Mouse (Mus musculus): ENCODE measurements around the gene Sde2.

The Sde2 gene

DNA sequence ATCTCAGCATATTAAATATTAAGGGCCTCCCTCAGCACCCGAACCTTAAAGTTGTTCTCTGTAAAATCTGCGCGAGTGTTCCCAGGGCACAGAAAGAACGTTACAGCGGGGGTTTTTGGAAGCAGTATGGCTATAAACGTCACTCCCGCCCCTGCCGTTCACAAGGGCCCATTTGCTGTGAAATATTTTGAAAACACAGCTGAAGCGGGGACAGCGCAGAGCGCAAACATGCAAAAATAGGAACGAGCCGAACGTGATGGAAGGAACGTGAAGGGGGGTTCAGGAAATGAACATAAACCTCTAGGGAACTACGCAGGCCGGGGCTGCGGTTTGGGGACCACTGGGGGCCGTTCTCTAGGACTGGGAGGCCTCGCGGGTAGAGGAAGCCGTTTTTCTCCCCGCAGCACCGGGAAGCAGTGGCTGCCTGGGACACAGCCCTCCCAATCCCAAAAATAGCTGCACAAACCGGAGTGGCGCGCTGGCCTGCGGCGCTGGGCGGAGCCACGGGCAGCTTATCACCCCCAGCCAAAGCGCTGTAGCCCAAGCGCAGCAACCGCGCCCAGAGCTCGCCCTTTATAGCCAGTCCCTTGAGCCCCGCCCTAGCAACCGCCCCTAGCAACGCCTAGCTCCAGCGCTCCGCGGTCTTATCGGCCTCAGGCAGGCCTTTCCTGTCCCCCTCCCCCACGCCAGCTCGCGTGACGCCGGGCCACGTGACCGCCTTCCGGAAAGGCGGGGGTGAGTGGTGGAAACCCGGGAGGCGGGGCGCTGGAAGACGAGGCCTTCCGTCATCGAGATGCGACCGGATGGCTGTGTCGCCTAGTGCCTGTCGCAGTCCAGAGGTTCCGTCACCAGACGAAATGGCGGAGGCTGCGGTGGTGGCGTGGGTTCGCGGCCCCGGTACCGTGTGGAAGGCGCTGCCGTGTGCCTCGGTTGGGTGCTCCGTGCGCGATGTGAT is at the start of gene Sde2:
Gene Sde2, plus strand, starts transcription at position 812 of the 955 bp plus-strand sequence.
- DNase-seq (ENCODE audit: low spot score): peak; percentile 100

DNA sequence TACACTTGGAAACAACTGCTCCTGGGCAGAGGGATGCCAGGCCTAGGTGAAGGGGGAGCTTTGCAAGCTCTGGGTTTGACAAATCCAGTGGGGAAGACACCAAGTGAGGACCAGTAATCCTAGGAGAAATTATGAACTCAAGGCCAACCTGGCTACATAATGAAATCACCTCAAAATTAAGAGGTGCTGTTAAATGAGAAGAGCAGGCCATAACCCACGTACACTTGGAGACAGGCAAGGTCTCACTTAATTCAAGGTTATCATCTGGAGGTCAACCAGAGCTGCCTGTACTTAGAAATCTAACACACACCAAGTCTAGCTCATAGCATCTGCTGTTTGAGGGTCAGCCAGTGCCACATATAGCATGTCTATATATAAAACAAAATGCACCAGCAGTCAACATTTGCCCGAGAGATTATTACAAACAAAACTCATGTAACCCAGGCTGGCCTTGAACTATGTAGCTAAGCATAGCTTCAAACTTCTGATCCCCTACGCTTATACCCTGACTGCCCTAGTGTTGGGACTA is 49.4 kb upstream of the Sde2 start:
- no peak for DNase-seq (ENCODE audit: low spot score)

DNA sequence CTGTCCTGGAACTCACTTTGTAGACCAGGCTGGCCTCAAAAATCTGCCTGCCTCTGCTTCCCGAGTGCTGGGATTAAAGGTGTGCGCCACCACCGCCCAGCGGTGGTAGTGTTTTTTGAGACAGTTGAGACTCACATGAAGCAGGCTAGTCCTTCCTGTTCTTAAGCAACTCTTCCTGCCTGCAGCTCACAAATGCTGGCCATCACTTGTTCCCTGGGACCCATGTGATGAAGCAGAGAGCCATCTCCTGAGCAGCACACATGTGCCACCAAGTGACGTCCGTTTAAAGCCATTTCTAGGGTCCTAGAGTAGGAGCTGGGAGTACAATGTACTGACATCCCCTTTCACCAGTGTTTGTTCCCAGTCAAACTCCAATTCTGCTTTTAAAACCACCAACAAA is 47.0 kb upstream of the Sde2 start:
- DNase-seq (ENCODE audit: low spot score): no peak

DNA sequence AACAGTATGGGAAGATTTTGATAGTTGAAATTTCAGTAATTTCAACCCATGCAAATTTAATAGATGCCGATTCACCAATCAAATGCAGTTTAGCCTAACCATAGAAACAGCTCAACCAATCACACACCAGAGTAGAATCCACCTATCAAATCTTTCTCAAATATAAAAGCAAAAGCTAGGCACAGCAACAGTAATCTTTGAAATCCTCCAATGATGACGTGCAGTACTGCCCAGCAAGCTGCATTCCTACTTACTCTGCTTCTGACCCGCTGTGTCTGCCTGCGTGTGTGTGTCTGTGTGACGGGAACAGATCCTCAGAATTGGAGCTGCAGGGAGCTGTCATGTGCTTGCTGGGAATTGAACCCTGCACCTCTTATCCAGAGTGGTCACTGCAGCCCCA is 42.1 kb upstream of the Sde2 start:
- DNase-seq (ENCODE audit: low spot score): no peak

DNA sequence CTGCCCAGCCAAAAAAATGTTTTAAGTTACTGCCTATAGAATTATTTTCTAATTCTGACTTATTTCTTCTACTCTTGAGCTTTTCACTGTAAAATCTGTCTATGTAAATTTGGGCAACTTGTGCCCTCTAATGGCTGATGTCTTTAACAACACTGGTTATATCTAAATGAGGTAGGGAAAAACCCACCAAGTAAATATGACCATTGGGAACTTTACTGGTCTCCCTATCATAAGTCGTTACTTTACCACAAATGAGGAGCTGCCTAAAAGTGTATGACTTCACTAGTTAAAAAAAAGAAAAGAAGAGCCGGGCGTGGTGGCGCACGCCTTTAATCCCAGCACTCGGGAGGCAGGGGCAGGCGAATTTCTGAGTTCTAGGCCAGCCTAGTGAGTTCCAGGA is 40.0 kb upstream of the Sde2 start:
- peak; percentile 32 for DNase-seq (ENCODE audit: low spot score)

DNA sequence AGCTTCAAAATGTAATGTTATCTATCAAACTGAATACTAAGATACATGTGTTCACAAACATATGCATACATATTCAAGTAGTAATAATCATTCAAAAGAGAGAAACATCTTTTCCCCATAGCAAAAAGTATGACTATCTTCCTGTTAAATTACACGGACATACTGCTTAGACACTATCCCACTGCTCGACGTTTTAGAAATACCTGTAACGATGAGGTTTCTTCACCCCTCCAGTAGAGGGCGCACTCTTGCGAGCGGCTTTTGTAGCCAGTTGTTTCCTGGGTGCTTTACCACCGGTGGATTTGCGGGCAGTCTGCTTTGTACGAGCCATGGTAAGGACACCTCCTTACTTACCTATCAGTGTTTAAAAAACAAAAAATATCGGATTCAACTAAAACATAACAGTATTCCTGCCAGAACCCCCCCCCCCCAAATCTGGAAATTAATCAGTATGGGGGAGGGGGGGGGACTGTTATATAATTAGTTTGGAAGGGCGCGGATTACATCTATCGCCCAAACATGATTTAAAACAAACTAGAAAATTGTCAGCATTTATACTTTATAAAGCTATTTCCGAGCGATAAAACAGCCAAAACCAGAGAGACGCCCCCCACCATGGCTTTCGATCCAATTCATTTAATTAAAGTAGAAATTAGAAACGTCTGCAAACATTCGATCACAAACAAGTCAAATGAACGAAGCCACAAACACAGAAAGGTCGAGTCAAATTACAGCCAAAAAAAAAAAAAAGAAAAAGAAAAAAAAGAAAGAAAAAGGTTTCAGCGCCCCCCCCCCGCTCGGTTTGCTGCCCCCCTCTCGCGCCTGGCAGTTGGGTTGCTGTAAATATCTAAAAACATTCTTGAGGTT is 39.1 kb upstream of the Sde2 start:
- peak; percentile 56 for DNase-seq (ENCODE audit: low spot score)

DNA sequence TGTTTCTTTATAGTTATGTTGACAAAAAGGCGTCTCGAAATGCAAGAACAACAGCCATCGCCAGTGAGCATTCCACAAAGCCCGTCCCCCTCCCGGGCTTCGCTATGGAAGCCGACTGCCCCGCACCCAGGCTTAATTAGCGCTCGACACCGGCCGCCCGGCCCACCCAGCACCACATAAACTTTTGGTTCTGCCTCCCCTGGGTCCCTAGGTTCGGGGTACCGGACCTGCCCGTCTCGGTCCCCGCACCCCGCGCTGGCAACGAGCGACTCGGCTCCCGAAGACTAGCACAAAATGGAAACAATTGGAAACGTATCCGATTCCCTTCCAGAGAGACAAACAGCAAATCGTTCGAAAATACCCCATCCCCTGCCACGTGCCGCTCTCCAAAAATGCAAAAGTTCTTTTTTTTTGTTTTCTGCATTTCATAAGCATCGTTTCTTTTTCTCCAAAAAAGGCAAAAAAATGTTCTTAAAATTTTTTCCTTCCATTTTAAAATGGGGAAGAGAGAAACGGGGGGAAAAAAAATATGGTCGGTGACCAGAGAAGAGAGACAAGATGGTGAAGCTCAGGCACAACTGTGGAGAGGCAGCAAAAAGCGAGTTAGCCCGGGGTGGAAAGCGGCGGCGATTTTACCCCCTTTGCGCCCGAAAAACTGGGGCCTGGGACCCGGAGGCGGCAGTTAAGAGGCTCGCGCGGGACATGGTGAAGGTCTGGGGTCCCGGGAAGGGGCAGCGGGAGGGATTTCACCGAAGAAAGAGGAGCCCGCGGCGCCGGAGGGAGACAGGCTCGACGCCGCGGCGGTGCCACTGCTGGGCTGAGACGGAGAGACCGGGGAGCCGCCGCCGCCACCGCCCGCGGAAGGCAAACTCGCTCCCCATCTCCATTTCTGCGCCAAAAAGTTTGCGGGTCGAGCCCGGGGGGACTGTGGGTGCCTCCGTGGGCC is 38.2 kb upstream of the Sde2 start:
- peak; percentile 73 for DNase-seq (ENCODE audit: low spot score)

DNA sequence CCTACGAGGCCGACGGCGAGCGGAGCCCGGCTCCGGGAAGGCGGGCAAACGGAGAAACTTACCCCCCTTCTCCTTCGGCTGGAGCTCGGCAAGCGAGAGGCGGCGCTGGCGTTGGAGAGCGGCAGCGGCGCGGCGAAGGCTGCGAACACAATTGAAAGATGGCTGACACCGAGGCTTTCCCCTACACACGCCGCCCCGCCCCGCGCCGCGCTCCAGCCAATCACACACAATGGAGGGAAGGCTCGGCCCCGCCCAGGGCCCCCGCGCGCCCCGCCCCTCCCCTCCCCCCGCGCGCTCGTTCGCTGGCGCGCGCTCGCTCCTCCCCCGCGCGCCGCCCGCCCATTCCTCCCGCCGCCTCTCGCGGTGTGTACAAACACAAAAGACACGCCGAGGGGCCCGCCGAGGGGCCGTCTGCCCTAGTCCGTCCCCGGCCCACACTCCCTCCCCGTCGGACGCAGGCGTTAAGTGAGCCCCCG is 37.5 kb upstream of the Sde2 start:
- DNase-seq (ENCODE audit: low spot score): peak; percentile 94

DNA sequence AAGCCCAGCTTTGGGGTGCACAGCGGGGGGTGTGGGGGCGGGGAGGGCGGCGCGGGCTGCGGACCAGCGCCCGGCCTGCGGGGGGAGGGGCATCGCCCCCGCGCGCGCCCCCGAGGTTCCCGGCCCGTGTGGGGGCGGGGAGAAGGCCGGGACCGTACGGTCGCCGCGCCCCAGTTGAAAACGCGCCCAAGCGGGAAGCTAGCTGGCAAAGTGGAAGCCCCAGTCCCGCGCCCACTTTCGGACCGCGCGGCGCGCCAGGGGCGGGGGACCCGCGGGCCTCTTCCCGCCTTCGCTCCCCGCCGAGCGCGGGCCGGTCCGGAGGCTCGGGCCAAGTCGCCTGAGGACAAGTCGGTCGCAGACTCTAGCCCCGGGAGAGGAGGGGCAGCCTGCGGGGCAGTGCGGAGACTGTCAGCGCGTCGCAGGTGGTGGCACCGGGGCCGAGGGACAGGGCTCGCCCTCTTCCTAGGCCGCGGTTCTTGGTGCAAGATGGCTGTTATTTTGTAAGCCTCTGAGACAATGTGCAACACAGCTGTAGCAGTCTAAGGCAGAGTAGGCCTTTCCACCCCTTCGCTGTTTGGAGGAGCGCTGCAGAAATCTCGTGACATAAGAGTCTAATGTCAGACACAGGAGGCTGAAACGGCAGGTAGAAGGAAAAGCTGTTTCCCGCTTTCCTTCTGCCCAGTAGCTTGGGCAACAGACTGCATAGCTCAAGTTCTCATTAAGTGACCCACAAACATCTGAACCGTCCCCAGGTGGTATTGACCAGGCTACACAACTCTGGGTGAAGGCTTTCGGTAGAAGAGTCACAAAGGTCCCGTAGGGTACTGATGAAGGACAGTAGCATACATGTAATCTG is 36.8 kb upstream of the Sde2 start, which contains the start of gene H3f3a:
Gene H3f3a, minus strand, starts transcription at position 59 of the 856 bp plus-strand sequence.
- no peak for DNase-seq (ENCODE audit: low spot score)

DNA sequence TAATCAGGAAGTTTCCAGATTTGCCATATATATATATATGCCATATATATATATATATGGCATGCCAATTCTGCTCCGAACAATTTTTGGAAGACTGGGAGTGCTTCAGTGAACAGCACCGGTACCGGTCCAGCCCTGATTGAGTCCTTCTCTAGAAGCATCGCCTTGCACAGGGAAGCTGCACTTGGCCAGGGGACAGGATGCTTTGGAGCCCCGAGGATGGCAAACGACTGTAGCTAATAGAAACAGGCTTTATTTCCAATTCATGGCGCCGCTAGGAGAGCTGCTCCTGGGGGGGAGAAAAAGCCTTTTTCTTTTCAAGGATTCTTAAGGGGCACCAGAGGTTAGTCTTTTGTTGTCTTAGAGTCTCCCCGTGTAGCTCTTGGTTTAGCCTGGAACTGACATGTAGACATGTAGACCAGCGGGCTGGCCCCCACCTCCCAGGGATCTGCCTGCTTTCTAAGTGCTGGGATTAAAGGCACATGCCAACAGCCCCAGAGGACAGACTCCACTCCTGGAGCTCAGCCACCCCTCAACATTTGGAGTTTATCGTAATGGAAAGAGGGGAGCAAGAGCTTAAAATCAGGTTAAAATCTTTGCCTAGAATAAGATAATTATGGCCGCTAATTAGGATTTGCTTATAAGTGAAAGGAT is 35.4 kb upstream of the Sde2 start:
- peak; percentile 31 for DNase-seq (ENCODE audit: low spot score)

DNA sequence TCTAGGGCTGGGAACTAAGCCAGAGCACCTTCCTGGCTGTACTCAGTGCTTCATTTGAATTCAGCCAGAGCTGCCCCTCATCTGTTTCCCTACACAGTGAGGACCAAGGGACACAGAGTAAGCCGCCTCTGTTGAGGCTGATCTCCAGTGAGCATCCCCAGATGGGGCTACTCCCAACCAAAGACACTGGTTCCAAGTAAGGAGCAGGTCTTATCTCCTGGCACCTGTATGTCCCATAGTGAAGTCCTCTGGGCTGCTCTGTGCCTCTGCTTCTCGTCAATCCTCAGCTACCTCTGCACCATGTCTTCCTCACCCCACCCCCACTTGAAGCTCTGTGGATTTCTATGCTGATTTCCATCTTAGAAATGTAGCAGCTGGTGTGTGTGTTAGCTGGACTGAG is 32.9 kb upstream of the Sde2 start:
- no peak for DNase-seq (ENCODE audit: low spot score)

DNA sequence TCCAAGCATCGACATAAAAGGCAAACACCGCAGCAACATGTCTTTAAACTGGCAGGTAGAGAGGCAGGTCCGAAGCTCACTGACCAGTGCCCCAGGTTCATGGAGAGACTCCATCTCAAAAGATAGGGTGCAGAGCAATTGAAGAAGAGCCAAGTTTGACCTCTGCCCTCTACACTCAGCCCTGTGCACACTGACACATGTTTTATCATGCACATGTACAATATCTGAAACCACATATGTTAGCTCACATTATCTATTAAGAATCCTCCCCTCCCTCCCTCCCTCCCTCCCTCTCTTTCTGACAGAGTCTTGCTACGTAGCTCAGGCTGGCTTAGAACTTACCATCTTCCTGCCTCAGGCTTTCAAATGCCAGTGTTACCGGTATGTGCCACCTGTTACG is 29.8 kb upstream of the Sde2 start:
- no peak for DNase-seq (ENCODE audit: low spot score)

DNA sequence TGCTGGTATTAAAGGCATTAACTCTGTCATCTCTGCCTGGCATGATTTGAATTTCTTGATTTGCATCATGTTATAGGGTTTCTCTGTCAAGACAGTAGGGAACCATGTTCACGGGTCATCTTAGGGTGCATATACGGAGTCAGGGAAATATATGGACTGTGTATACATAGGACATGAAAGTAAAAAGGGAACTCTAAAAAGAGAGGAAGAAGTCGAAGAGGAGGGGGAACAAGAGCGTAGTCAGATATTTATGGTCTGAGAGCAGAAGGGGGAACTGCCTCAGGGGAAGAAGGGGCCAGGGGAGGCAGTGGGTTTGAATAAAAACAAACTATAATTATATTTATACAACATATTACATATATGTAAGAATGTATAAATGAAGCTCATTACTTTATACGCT is 28.7 kb upstream of the Sde2 start:
- DNase-seq (ENCODE audit: low spot score): no peak

DNA sequence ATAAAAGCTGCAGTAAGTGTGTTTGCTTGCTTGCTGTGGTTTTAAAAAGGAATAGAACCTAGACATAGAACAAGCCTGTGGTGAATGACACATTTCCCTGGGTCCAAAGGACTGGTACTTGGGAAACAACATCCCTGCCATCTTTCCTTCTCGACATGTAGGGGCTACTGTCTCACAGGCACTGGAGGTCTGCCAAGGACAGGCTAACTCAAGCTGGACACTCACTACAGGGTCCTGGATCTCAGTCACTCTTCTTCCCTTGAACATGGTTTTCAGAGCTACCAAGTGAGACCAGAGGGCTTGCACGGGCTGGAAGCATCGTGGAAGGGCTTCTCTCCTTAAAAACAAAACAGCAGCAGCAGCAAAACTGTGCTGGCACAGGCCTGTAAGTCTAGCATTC is 27.2 kb upstream of the Sde2 start:
- no peak for DNase-seq (ENCODE audit: low spot score)

DNA sequence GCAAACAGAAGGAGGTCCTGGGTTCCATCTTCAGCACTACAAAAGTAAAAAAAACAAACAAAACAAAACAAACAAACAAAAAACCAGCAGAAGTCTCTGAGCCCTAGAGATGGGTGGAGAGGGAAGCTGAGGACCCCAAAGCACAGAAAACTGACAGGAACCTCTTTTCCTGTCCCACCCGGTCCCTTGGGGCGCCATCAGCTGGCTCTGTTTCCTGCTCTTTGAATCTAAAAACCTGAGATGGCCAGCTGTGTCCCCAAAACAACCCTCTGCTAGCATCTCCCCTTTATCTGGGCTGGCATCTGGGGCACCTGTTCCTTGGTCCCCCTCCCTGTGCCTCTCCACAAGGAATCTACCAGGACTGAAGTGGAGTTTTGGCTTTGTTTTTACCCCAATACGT is 26.2 kb upstream of the Sde2 start:
- DNase-seq (ENCODE audit: low spot score): no peak

DNA sequence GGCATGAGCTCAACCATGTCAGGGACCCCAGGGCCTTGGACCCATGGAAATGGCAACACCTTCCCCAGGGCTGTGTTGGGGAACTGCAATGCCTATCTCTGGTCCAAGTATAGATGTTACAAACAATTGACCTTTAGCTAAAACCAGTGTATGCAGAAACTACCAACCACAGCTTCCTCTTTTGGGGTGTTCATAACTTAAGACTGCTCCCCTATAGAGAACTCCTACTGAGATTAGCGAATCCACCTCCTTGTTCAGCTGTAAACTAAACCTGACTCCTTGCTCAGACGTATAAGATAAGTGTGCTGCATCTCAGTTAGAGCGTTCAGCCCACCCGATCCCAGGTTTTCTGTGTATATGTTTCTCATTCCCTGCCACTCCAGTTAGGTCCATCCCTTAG is 24.3 kb upstream of the Sde2 start:
- DNase-seq (ENCODE audit: low spot score): no peak

DNA sequence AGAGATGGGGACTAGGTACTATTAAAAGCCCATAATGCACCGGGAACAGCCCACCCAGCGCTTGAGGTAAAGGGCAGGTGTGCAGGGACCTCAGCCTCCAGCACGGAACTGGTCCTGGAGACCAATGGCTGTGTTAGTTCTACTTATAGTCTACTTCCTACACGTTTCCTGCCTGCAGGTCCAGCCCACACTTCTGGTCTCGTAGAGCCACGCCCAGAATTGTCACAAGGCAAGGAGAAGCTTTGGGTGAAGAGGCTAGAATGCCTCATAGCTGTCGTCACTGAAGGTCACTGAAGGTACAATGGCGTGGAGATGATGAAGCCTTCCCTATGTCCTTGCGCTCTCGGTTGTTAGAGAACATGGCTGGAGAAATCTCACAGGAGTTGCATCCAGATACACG is 21.2 kb upstream of the Sde2 start:
- no peak for DNase-seq (ENCODE audit: low spot score)

DNA sequence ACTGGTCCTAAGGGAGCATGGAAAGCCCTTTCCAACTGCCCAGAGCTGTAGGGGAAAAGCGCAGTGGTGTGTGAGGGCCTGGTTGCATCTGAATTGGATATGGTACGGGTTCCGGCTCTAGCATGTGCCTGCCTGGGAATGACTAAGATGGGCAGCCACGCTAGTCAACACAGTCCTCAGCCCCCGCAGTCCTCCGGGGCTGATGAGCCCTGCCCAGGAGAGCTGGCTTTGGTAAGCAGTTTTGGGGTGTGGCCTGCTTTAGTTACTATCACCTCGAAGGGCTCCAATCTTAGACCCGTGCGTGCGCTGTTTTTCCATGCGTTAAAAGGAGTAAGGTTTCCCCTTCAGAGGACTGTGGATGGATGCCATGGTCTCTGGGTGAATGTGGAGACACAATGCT is 20.8 kb upstream of the Sde2 start:
- DNase-seq (ENCODE audit: low spot score): no peak

DNA sequence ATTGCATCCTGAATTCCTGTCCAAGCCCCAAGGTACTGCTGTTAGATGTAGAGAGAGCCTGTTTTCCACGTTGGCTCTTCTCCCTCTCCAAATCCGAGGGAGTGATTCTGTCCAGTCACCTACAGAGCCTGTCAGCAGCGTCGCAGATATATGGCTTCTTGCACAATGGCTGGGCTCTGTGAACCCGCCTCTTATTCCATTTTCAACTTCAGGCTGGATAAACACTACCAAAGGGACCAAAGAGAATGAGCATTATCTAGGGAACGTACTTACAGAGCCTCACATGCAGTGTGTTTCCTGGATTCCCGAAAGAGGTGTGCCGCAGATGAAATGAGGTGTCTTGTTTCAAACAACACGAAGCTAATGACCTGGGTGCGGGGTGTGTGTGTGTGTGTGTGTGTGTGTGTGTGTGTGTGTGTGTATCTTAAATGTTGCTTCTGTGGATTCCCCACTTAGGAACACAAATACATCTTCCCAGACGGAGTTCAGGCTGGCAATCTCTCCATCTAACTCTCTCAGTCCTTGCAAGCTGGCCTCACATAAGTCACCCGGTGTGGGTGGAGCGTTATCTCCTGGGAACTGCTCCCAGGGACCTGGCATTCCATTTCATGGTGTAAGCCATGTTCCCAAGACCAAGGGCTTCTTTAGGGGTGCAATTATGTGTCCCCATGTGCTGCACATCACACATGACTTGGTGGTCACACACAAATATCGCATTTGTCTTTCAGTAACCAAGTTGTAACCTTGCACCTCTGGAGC is 20.2 kb upstream of the Sde2 start:
- no peak for DNase-seq (ENCODE audit: low spot score)
